Mouse (Mus musculus) MEL (cell line): ENCODE data around the gene Glrx2. TPM values are rescaled to one million over a fixed set of nuclear protein-coding genes. Genes with fewer than 3 reads are reported as not detected.

Experiments used
- DNase-seq: peaks from one replicate; pipeline ENCODE4 v3.0.0; 2011; ENCODE audit warnings: low read depth, low spot score
- H3K27ac ChIP-seq: 2 replicates; pipeline ENCODE4 v1.5.1; 2012; ENCODE audit warnings: low read depth, mild to moderate bottlenecking, control low read depth, low read length, moderate library complexity; ENCODE audit not compliant: control insufficient read depth
- H3K27me3 ChIP-seq, 2 experiments: fragments of 150-350 bp in 1 of 2; sonication (generic) in 1 of 2; 2 replicates each; pipeline ENCODE4 v1.6.1; 2012; ENCODE audit warnings: low read length in 2 of 2, mild to moderate bottlenecking in 2 of 2, improper control_type of control experiment in 1 of 2, moderate library complexity in 1 of 2; ENCODE audit not compliant: insufficient read depth in 2 of 2, control insufficient read depth in 1 of 2
- H3K36me3 ChIP-seq, 2 experiments: 2 replicates each; pipeline ENCODE4 v1.6.1; 2012 to 2014; ENCODE audit warnings: low read length in 2 of 2, improper control_type of control experiment in 1 of 2, inconsistent platforms in 1 of 2, mild to moderate bottlenecking in 1 of 2; ENCODE audit not compliant: insufficient read depth in 2 of 2, control insufficient read depth in 1 of 2
- H3K4me1 ChIP-seq, 2 experiments: fragments of 150-350 bp in 1 of 2; sonication (generic) in 1 of 2; 2 replicates each; pipeline ENCODE4 v1.6.1; 2012; ENCODE audit warnings: low read length in 2 of 2, improper control_type of control experiment in 1 of 2, mild to moderate bottlenecking in 1 of 2; ENCODE audit not compliant: insufficient read depth in 2 of 2, control insufficient read depth in 1 of 2
- H3K4me3 ChIP-seq, 2 experiments: fragments of 150-350 bp in 1 of 2; sonication (generic) in 1 of 2; 2 replicates each; pipeline ENCODE4 v1.5.1; 2012; ENCODE audit warnings: low read depth in 2 of 2, low read length in 2 of 2, mild to moderate bottlenecking in 2 of 2, moderate library complexity in 2 of 2, control low read depth in 1 of 2, improper control_type of control experiment in 1 of 2; ENCODE audit not compliant: control insufficient read depth in 1 of 2, insufficient read depth in 1 of 2
- H3K79me2 ChIP-seq: 2 replicates; pipeline ENCODE4 v1.6.1; 2012; ENCODE audit warnings: mild to moderate bottlenecking, low read length, moderate library complexity; ENCODE audit not compliant: control insufficient read depth, poor library complexity, insufficient read depth
- H3K9ac ChIP-seq: 2 replicates; pipeline ENCODE4 v1.6.1; 2012; ENCODE audit warnings: low read depth, mild to moderate bottlenecking, control low read depth, low read length, moderate library complexity; ENCODE audit not compliant: control insufficient read depth, poor library complexity, severe bottlenecking
- H3K9me3 ChIP-seq: fragments of 150-350 bp; sonication (generic); replicated peaks from 2 replicates; pipeline ENCODE4 v1.6.1; 2012; ENCODE audit warnings: mild to moderate bottlenecking, low read length, improper control_type of control experiment, moderate library complexity; ENCODE audit not compliant: insufficient read depth
- CHD1 ChIP-seq: IDR thresholded peaks from 2 replicates; pipeline ENCODE4 v1.6.1; 2012; ENCODE audit warnings: low read depth, mild to moderate bottlenecking, inconsistent platforms, low read length, improper control_type of control experiment
- CHD2 ChIP-seq: IDR thresholded peaks from 2 replicates; pipeline ENCODE4 v1.6.1; 2011; ENCODE audit warnings: low read length, improper control_type of control experiment
- E2F4 ChIP-seq: IDR thresholded peaks from 2 replicates; pipeline ENCODE4 v1.6.1; 2011; ENCODE audit warnings: low read depth, low read length, improper control_type of control experiment, borderline replicate concordance
- EP300 ChIP-seq, 2 experiments: IDR thresholded peaks; 2 replicates each; pipeline ENCODE4 v1.6.1; 2011; ENCODE audit warnings: improper control_type of control experiment in 2 of 2, low read length in 2 of 2, low read depth in 1 of 2, mild to moderate bottlenecking in 1 of 2
- ETS1 ChIP-seq: IDR thresholded peaks from 2 replicates; pipeline ENCODE4 v1.6.1; 2012; ENCODE audit warnings: low read depth, mild to moderate bottlenecking, inconsistent platforms, low read length, improper control_type of control experiment, moderate library complexity
- GABPA ChIP-seq: IDR thresholded peaks from 2 replicates; pipeline ENCODE4 v1.6.1; 2012; ENCODE audit warnings: low read depth, mild to moderate bottlenecking, inconsistent platforms, low read length, improper control_type of control experiment, moderate library complexity
- GATA1 ChIP-seq: IDR thresholded peaks from 2 replicates; pipeline ENCODE4 v1.6.1; 2011; ENCODE audit warnings: low read depth, low read length, improper control_type of control experiment
- HCFC1 ChIP-seq: IDR thresholded peaks from 2 replicates; pipeline ENCODE4 v1.6.1; 2012; ENCODE audit warnings: low read depth, mild to moderate bottlenecking, inconsistent platforms, low read length, improper control_type of control experiment, moderate library complexity
- JUND ChIP-seq: IDR thresholded peaks from 2 replicates; pipeline ENCODE4 v1.6.1; 2011; ENCODE audit warnings: low read depth, mild to moderate bottlenecking, improper control_type of control experiment, low read length
- KAT2A ChIP-seq: conservative IDR thresholded peaks from 2 replicates; pipeline ENCODE4 v1.6.1; 2012; ENCODE audit warnings: low read depth, low read length, improper control_type of control experiment, inconsistent platforms
- MAX ChIP-seq: IDR thresholded peaks from 2 replicates; pipeline ENCODE4 v1.6.1; 2011; ENCODE audit warnings: low read length, improper control_type of control experiment
- MAZ ChIP-seq: IDR thresholded peaks from 2 replicates; pipeline ENCODE4 v1.6.1; 2012; ENCODE audit warnings: low read depth, mild to moderate bottlenecking, inconsistent platforms, low read length, improper control_type of control experiment
- MEF2A ChIP-seq: IDR thresholded peaks from 2 replicates; pipeline ENCODE4 v1.6.1; 2014; ENCODE audit warnings: low read depth, mild to moderate bottlenecking, inconsistent platforms, low read length, improper control_type of control experiment; ENCODE audit not compliant: poor library complexity, insufficient replicate concordance, severe bottlenecking; ENCODE audit errors: extremely low read depth
- MXI1 ChIP-seq: IDR thresholded peaks from 2 replicates; pipeline ENCODE4 v1.6.1; 2011; ENCODE audit warnings: mild to moderate bottlenecking, low read depth, low read length, improper control_type of control experiment
- MYB ChIP-seq: IDR thresholded peaks from 2 replicates; pipeline ENCODE4 v1.6.1; 2011; ENCODE audit warnings: mild to moderate bottlenecking, low read depth, low read length, improper control_type of control experiment
- MYC ChIP-seq: IDR thresholded peaks from 2 replicates; pipeline ENCODE4 v1.6.1; 2011; ENCODE audit warnings: low read depth, mild to moderate bottlenecking, low read length, improper control_type of control experiment, moderate library complexity
- NELFE ChIP-seq: IDR thresholded peaks from 2 replicates; pipeline ENCODE4 v1.6.1; 2011; ENCODE audit warnings: low read depth, low read length, improper control_type of control experiment
- NRF1 ChIP-seq: IDR thresholded peaks from 2 replicates; pipeline ENCODE4 v1.6.1; 2014; ENCODE audit warnings: low read depth, mild to moderate bottlenecking, inconsistent platforms, low read length, improper control_type of control experiment, moderate library complexity; ENCODE audit not compliant: poor library complexity, insufficient read depth, severe bottlenecking
- POLR2A ChIP-seq, 2 experiments: IDR thresholded peaks; 2 replicates each; pipeline ENCODE4 v1.6.1; 2011 to 2012; ENCODE audit warnings: low read length in 2 of 2, mild to moderate bottlenecking in 2 of 2, control low read depth in 1 of 2, improper control_type of control experiment in 1 of 2, low read depth in 1 of 2, moderate library complexity in 1 of 2; ENCODE audit not compliant: control insufficient read depth in 1 of 2, insufficient read depth in 1 of 2, poor library complexity in 1 of 2
- POLR2AphosphoS2 ChIP-seq: IDR thresholded peaks from 2 replicates; pipeline ENCODE4 v1.6.1; 2011; ENCODE audit warnings: low read length, improper control_type of control experiment
- POLR2AphosphoS5 ChIP-seq: IDR thresholded peaks from 2 replicates; pipeline ENCODE4 v1.6.1; 2012; ENCODE audit warnings: low read depth, borderline replicate concordance, mild to moderate bottlenecking, inconsistent platforms, low read length, moderate library complexity, mixed read lengths
- RAD21 ChIP-seq: IDR thresholded peaks from 2 replicates; pipeline ENCODE4 v1.6.1; 2011; ENCODE audit warnings: mild to moderate bottlenecking, low read depth, low read length, improper control_type of control experiment
- RCOR1 ChIP-seq: IDR thresholded peaks from 2 replicates; pipeline ENCODE4 v1.6.1; 2012; ENCODE audit warnings: low read depth, mild to moderate bottlenecking, inconsistent platforms, low read length, improper control_type of control experiment
- SIN3A ChIP-seq: IDR thresholded peaks from 2 replicates; pipeline ENCODE4 v1.6.1; 2012; ENCODE audit warnings: low read length, improper control_type of control experiment, inconsistent platforms
- SMC3 ChIP-seq: IDR thresholded peaks from 2 replicates; pipeline ENCODE4 v1.6.1; 2011; ENCODE audit warnings: low read depth, low read length, improper control_type of control experiment
- TAL1 ChIP-seq: IDR thresholded peaks from 2 replicates; pipeline ENCODE4 v1.6.1; 2012; ENCODE audit warnings: mild to moderate bottlenecking, inconsistent platforms, low read length, moderate library complexity, mixed read lengths
- TBP ChIP-seq: IDR thresholded peaks from 2 replicates; pipeline ENCODE4 v1.8.0; 2011; ENCODE audit warnings: low read depth, low read length, improper control_type of control experiment
- TCF12 ChIP-seq: IDR thresholded peaks from 2 replicates; pipeline ENCODE4 v1.6.1; 2014; ENCODE audit warnings: low read depth, mild to moderate bottlenecking, inconsistent platforms, low read length, improper control_type of control experiment, moderate library complexity
- USF2 ChIP-seq, 2 experiments: IDR thresholded peaks; 2 replicates each; pipeline ENCODE4 v1.6.1; 2011 to 2012; ENCODE audit warnings: improper control_type of control experiment in 2 of 2, low read length in 2 of 2, borderline replicate concordance in 1 of 2, inconsistent platforms in 1 of 2, low read depth in 1 of 2, mild to moderate bottlenecking in 1 of 2; ENCODE audit not compliant: insufficient read depth in 1 of 2
- ZKSCAN1 ChIP-seq: IDR thresholded peaks from 2 replicates; pipeline ENCODE4 v1.6.1; 2012; ENCODE audit warnings: low read depth, mild to moderate bottlenecking, inconsistent platforms, low read length, improper control_type of control experiment, moderate library complexity
- ZMIZ1 ChIP-seq: IDR thresholded peaks from 2 replicates; pipeline ENCODE4 v1.6.1; 2012; ENCODE audit warnings: low read depth, mild to moderate bottlenecking, inconsistent platforms, low read length, improper control_type of control experiment, moderate library complexity
- polyA plus RNA-seq, 2 experiments: library from polyadenylated mRNA; stranded (reverse) in 1 of 2; unstranded in 1 of 2; fragments of >175 nt in 1 of 2; fragments of >200 nt in 1 of 2; gene quantifications; 2 replicates each; pipeline versions ENCODE4 v1.2.1 to v1.2.4; 2012; ENCODE audit warnings: low replicate concordance in 2 of 2, low read depth in 1 of 2; ENCODE audit not compliant: insufficient read length in 2 of 2, insufficient read depth in 1 of 2, missing spikeins in 1 of 2
- total RNA-seq: library from RNA; depleted of rRNA; stranded (reverse); fragments of 300-350 nt; gene quantifications from 2 replicates; pipeline ENCODE4 v1.2.3, GENCODE M21; 2012

Gene Glrx2
- total and polyA plus RNA-seq, 3 experiments: 25.3 to 61.6 TPM; not detected in 1

DNA sequence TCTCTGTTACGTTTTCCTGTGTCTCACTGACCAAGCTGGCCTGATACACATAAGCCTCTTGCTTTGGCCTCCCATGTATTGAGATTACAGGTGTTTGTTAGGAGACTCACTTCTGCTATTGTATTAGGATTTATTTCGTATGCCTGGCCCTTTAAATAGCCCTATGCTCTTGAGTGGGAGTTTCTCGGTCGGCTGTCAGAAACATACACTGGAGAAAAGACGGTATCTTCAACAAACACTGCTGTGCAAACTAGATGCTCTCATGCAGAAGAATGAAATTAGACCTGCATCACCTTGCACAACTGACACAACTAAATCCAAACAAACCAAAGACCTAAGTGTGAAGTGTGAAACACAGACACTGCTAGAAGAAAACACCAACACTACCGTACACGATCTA, 56.9 kb downstream of the Glrx2 start:
- Histone ChIP-seq H3K36me3 (peaks cover 0 to 7% of the 10 kb centered on the region in 2 experiments; a peak in 3 of 4 replicates), H3K79me2 (peaks cover 9% of the 10 kb centered on the region), H3K4me1 (peaks cover 0 to 13% of the 10 kb centered on the region in 2 experiments; a peak in 1 of 4 replicates), H3K4me3 (peak overlapping the region; percentile 51 to 56), H3K9me3 (no peaks in the 10 kb centered on the region), H3K9ac (peak overlapping the region; percentile 23)
- peak; percentile 68 for DNase-seq
- no peak for TF ChIP-seq CHD2
- no peak for TF ChIP-seq E2F4
- 0 out of 2 replicates have a peak, but pooled peaks have one; percentile 5 for TF ChIP-seq GATA1
- no peak for TF ChIP-seq ZMIZ1
- TF ChIP-seq POLR2AphosphoS2: no peak
- TF ChIP-seq SIN3A: peak; percentile 56
- TF ChIP-seq MXI1: no peak
- TF ChIP-seq ETS1: no peak
- no peak for TF ChIP-seq NRF1
- TF ChIP-seq ZKSCAN1: no peak
- TF ChIP-seq CHD1: no peak
- TF ChIP-seq SMC3: no peak
- TF ChIP-seq JUND: no peak
- no peak for TF ChIP-seq POLR2AphosphoS5
- no peak for TF ChIP-seq HCFC1
- TF ChIP-seq, all 39 proteins: peak for 2
- H3K27me3 ChIP-seq: no peaks in the 10 kb centered on the region
- no peak overlapping the region for H3K27ac ChIP-seq

DNA sequence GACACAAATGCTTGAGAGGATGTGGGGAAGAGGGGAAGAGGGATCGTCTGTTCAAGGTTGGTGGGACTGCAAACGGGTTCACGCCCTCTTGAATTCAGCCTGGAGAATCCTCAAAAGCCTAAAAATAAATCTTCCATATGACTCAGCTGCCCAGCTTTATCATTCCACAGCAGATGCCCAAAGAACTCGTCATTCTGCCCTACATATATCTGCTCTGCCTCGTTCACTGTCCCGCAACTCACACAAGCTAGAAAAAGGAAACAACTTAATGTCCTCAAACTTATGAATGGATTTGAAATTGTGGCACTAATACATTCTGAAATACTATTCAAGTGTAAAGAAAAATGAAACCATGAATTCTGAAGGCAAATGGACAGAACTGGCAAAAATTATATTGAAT, 57.8 kb downstream of the Glrx2 start:
- Histone ChIP-seq H3K4me3 (peak overlapping the region; percentile 42 to 51), H3K4me1 (peaks cover 0 to 13% of the 10 kb centered on the region in 2 experiments; a peak in 2 of 4 replicates), H3K79me2 (peaks cover 17% of the 10 kb centered on the region), H3K36me3 (peaks cover 0 to 15% of the 10 kb centered on the region in 2 experiments; a peak in 2 of 4 replicates), H3K27me3 (no peaks in the 10 kb centered on the region), H3K9me3 (no peaks in the 10 kb centered on the region), H3K9ac (peak overlapping the region; percentile 9; the same call in 1 of the 2 replicates), H3K27ac (no peak overlapping the region)
- peak; percentile 70 for DNase-seq
- TF ChIP-seq GATA1: no peak; the same call in 1 of the 2 replicates
- TF ChIP-seq NELFE: no peak
- no peak; the same call in 1 of the 2 replicates for TF ChIP-seq SIN3A
- TF ChIP-seq EP300 (IDR thresholded peaks at IDR 0.05; ENCODE audit: low read depth in 1 of 2, low read length in 2 of 2): peak; percentile 36 to 54; a peak in 2 of 4 replicates
- TF ChIP-seq GABPA: no peak
- TF ChIP-seq MYB: no peak
- TF ChIP-seq ZKSCAN1: no peak
- peak; percentile 80 for TF ChIP-seq TAL1
- TF ChIP-seq TCF12: peak; percentile 27; the same call in 1 of the 2 replicates
- no peak for TF ChIP-seq JUND
- TF ChIP-seq RAD21: no peak
- no peak for TF ChIP-seq CHD2
- no peak for TF ChIP-seq MAX
- TF ChIP-seq RCOR1: peak; percentile 36; the same call in 1 of the 2 replicates
- peak; percentile 62; the same call in 1 of the 2 replicates for TF ChIP-seq MEF2A
- TF ChIP-seq MYC: no peak
- no peak for TF ChIP-seq POLR2AphosphoS2
- no peak for TF ChIP-seq MXI1
- no peak for TF ChIP-seq POLR2A (IDR thresholded peaks at IDR 0.05; ENCODE audit: control insufficient read depth in 1 of 2, insufficient read depth in 1 of 2, low read depth in 1 of 2, low read length in 2 of 2, poor library complexity in 1 of 2)
- TF ChIP-seq TBP: no peak
- TF ChIP-seq KAT2A: no peak
- no peak for TF ChIP-seq ZMIZ1
- no peak for TF ChIP-seq CHD1
- no peak for TF ChIP-seq MAZ
- TF ChIP-seq USF2 (IDR thresholded peaks at IDR 0.05; ENCODE audit: borderline replicate concordance in 1 of 2, insufficient read depth in 1 of 2, low read depth in 1 of 2, low read length in 2 of 2): no peak
